Mouse (Mus musculus) spleen, adult 2 months (tissue): ENCODE measurements around the gene Rufy2.

Experiments
- CTCF ChIP-seq: fragments of 200-500 bp; IDR thresholded peaks from 2 replicates; pipeline ENCODE4 v1.5.1; 2011; ENCODE audit warnings: mild to moderate bottlenecking, inconsistent platforms; ENCODE audit not compliant: insufficient read depth, insufficient read length, insufficient replicate concordance; ENCODE audit errors: extremely low read depth
- POLR2A ChIP-seq: fragments of 200-500 bp; IDR thresholded peaks from 2 replicates; pipeline ENCODE4 v1.6.1; 2011; ENCODE audit warnings: low read depth, low read length, inconsistent platforms

GRCm38 (mm10) chr10:62984495-62984894 is 4.5 kb downstream of the Rufy2 start:
- TF ChIP-seq CTCF (no peak), POLR2A (no peak)
